Mouse (Mus musculus): Measurements from ENCODE around the gene Htr5b.

Gene Htr5b

DNA sequence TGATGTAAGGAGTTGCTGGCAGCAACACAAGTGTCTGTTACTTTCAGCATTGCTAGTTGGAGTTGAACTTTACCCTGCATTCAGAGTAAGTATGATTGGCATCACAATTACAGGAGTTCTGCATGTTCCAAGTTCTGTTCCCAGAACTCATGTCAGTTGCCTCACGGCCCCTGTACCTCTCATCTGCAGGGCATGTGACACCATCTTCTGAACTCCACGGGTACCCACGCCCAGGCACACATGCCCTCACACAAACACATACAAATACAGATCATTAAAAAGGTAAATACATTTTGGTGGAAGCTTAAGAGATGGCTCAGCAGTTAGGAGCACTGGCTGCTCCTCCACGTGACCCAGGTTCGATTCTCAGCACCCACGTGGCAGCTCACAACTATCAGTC, 41.5 kb downstream of the Htr5b start:
- no peak for DNase-seq (ENCODE audit: low read depth, low spot score)

DNA sequence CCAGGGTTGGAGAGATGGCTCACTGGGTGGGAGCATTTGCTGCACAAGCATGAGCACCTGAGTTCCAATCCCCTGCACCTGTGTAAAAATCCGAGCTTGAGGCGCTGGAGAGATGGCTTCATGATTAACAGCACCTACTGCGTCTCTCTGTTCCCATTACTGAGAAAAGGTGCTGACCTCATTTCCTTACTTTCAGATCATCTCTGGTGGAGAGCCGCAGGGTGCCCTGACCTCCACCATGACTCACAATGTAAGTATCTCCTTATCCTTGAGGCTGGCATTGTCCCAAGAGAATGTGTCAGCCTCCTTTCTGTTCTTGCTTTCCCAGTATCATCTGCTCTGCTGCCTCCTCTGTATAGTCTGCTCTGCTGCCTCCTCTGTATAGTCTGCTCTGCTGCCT, 45.2 kb downstream of the Htr5b start:
- DNase-seq (ENCODE audit: low read depth, low spot score) = no peak

DNA sequence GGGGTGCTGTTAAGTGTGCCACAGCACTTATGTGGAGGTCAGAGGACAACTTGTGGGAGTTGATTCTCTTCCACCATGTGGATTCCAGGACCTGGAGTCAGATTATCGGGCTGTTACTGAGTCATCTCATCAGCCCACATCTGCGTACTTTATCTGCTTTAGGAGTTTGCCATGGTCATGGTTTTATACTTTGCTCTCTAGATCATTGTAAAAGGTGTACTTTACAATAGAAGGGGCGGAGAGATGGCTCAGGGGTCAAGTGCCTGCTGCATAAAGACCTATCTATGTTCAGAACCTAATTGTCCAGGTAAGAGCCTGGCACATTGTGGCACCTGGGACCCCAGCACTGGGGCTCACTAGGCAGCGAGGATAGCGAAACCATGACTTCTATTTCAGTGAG, 48.9 kb downstream of the Htr5b start:
- no peak for DNase-seq (ENCODE audit: low read depth, low spot score)

DNA sequence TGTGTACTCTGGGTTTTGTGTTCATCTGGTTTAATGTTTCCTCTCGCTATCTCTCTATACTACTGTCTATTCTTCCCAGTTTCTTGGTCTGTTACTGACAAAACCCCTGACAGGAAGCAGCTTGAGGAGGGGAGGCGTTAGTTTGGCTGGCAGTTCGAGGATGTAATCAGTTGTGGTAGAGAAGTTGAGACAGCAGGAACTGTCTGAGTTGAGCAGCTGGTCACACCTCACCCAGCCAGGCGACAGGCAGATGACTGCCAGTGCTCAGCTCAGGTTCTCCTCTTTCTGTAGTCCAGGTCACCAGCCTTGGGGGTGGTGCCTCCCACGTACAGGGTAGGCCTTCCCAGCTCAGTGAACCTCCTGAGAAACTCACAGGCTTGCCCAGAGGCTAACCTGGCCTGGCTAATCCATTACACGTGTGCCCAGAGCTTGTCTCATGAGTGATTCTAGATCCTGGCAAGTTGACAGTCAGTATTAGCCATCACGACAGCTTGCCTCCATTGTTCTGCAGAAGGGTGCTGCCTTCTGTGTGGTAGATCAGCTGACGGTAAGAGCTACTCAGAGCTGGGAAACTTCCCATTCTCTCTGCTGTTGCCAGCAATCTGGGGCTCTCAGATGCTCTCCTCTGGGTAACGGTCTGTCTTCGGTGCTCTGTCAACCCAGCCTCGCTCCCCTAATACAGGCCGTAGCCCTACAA, 49.8 kb downstream of the Htr5b start:
- DNase-seq (ENCODE audit: low read depth, low spot score) = no peak

DNA sequence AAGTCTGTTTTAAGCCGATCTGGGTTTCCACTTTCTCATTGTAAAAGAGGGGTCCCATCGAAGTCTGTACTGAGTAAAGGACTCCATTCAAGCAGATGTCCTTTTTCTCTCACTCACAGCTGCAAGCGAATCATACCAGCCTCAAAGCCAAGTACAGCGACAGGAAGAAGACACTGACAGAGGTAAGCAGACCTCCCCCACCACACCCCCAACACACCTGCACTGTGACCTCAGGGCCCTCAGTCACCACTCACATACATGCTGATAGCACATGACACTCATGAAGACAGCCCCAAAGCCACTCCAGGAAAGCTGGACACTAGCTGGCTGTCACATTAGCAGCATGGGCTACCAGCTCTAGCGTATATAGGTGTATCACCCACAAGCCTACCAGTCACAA, 50.5 kb downstream of the Htr5b start:
- no peak for DNase-seq (ENCODE audit: low read depth, low spot score)

DNA sequence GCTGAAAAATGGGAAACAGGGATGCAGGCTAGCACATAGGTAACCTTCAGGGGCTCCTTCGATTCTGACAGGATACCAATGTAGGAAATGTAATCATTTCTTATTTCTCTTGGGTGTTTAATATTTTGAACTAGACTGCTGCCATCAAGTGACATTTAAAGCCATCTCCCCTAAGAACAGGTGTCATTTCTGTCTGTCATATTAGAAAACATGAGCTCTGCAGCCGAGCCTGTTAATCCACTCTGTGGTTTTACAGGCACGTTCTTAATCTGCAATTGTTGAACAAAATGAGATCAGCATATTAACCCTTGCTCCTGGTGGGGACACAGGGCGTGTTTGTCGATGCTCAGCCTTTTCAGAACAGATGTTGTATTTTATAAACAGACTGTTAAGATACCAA, 56.8 kb downstream of the Htr5b start:
- DNase-seq (ENCODE audit: low read depth, low spot score) = no peak

DNA sequence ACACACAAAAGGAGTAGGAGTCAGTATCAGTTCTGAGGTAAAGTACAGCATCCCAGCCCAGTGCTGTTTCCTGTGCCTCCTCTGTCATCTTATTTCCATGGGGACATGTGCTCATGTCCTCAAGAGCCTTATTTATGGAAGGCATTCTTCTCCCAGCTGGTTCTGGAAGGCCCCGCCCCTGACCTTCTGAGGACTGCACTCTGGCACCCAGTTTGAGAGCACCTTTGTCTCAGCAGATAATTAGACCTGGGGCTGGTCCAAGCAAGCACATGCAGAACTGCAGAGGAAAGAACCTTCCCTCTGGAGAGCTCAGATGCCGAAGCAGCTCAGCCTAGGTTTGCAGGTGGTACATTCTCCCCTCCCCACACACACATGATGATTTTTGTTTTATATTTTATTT, 60.0 kb downstream of the Htr5b start:
- DNase-seq (ENCODE audit: low read depth, low spot score) = no peak

DNA sequence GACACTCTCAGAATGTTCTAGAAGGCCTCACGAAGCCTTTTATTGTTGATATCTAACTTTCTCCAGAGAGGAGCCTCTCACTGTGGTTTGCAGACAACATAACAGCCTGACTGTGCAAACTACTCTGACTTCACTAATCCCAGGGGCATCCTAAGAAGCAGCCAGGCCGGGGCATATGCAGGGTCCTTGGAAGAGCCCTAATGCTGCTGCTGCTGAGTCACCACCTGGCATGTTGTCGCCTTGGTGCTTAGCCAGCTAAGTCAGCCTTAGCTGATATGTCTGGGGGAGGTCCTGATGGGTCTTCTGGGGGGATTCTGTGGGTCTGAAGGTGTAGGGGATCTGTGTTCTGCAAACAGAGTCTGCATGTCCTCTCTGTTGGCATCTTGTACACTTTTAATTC, 62.0 kb downstream of the Htr5b start:
- no peak for DNase-seq (ENCODE audit: low read depth, low spot score)

DNA sequence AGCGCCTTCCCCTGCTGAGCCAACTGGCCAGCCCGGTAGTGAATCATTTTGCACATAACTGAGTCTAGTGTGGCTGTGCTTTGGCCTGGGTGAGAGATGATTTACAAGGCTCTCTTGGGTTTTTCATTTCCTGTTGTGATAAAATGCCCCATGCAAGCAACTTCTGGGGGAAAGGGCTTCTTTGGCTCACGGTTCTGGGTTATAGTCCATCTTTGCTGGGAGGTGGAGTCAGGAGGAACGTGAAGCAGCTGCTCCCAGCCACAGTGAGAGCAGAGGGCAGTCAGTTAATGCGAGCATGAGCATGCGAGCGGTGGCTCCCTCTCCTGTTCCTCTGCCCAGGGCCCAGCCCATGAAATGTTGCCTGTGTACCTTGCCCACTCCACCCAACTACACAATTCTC, 64.5 kb downstream of the Htr5b start:
- DNase-seq (ENCODE audit: low read depth, low spot score) = no peak

DNA sequence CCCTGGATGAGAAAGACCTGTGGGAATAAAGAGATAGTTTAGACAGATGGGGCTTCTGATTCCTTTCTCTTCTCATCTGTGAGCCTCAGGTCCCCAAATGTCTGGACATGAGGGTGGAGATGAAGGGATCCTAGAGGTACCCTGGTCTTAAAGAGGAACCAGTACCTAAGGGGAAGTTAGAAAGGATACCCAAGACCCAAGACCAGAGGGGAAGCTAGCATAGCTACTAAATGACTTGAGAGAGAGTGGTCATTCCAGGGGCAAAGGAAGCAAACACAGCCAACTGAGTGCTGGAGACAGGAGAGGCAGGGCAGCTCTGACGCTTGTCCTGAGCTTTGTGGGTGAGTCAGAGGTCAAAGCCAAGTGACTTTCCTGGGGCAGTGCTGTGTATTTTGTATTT, 65.6 kb downstream of the Htr5b start:
- no peak for DNase-seq (ENCODE audit: low read depth, low spot score)

DNA sequence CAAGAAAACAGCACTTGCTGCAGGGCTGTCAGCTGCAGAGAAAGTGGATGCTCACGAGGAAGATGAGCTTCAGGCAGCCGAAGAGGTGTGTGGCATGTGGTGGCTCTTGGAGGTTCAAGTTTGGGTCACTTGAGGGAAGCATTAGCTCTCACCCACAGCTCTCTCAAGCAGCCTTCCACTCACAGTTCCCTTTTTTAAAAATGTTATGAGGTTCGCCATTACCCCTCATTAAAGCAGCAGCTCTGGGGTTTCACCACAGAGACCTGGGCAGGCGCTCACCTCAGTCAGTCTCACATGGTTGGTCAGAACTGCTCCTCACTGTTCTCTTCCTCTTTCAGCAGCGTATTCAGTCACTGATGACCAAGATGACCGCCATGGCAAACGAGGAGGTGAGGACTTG, 66.4 kb downstream of the Htr5b start:
- DNase-seq (ENCODE audit: low read depth, low spot score) = no peak

DNA sequence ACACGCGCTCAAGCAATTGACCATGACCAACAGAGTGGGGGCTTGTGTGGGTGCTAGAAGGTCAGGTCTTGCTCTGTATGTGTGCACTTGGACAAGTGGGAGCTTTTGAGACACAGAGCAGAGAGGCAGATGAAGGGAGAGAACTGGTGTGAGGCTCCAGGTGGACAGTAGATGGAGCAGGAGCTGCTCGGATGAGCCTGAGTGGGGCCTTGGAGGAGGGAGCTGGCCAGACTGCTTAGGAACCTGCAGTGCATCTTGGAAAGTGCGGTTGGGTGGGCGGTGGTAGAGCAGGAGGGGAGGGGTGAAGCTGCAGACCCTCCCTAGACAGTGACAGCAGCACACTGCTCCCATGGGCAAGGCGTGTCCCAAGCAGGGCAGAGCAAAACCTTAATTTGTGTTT, 68.2 kb downstream of the Htr5b start:
- no peak for DNase-seq (ENCODE audit: low read depth, low spot score)
